Mouse (Mus musculus): ENCODE results near the gene Apobr. TPM values are rescaled to one million over a fixed set of nuclear protein-coding genes. Genes with fewer than 3 reads are reported as not detected.

Apobr gene
- total RNA-seq, 2 experiments from 2014 or later = 0.39 to 1.1 TPM

DNA sequence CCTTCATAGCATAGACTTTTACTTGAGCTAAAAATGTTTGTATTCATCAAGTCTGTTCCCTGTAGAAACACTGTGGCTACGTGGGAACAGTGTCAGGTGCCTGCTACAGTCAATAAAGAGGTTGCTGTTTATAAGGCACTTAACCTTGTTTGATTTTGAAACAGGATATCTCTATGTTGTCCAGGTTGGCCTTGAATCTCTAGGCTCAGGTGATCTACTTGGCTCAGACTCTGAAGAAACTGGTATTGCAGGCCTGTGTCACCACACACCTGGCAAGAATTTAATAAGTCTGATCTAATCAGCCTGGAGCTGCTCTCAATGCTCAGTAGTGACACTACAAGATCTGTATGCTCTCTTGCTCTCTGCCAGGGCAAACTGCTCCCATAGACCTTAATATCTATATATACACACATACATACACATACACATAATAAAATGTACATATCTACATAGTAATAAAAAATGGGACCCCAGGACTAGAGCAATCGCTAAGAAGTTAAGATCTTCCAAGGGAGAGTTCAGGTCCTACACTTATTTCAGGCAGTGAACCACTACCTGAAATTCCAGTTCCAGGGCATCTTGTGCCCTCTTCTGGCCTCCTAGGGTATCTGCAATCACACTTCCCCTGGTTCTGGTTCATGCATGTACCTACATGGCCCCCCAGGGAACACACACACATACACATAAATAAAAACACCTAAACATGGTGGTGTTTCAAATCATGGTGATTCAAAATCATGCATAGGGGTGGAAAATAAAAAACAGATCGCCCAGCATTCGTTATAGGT, 52.2 kb downstream of the Apobr start:
- peak in 1 of 2 experiments; percentile 34 for DNase-seq (ENCODE audit: low spot score in 2 of 2)

Small RNA genes within 50 kb of the gene (microRNA-seq; reads per million reads assigned to microRNA genes)
- 9.6 to 18.8 reads per million in 2 experiments for gene Mir7059

Other genes starting within 250 kb of the Apobr start
- gene Lat, start 215.4 kb upstream of the Apobr start, total RNA-seq (2021) = 1 to 10 TPM in 1 of 2 experiments, under 1 TPM in 1; 0.81 to 1.1 TPM
- 10 to 100 TPM; 79.5 to 82.3 TPM for gene Spns1, start 207.5 kb upstream of the Apobr start, total RNA-seq (2021)
- 1 to 10 TPM; 8.0 to 8.1 TPM for gene Nfatc2ip, start 188.2 kb upstream of the Apobr start, total RNA-seq (2021)
- not detected for gene Cd19, start 170.1 kb upstream of the Apobr start, total RNA-seq (2021)
- 10 to 100 TPM in 1 of 2 experiments, 1 to 10 TPM in 1; 8.9 to 11.5 TPM for gene Rabep2, start 156.2 kb upstream of the Apobr start, total RNA-seq (2021)
- gene Atp2a1, start 121.8 kb upstream of the Apobr start, total RNA-seq (2021) = 1 to 10 TPM in 1 of 2 experiments, under 1 TPM in 1; 0.85 to 2.2 TPM
- 10 to 100 TPM; 65.7 to 68.1 TPM for gene Sh2b1, start 109.5 kb upstream of the Apobr start, total RNA-seq (2021)
- gene Tufm, start 97.6 kb upstream of the Apobr start, total RNA-seq (2021) = 10 to 100 TPM; 79.7 to 88.9 TPM
- gene Atxn2l, start 81.5 kb upstream of the Apobr start, total RNA-seq (2021) = 100 to 1,000 TPM; 122 to 124 TPM
- 100 to 1,000 TPM; 182 to 189 TPM for gene Eif3c, start 18.5 kb upstream of the Apobr start, total RNA-seq (2021)
- 10 to 100 TPM; 24.3 to 28.3 TPM for gene Cln3, start 875 bp downstream of the Apobr start, total RNA-seq (2021)
- gene Il27, start 10.0 kb downstream of the Apobr start, total RNA-seq (2021) = not detected
- gene Nupr1, start 45.9 kb downstream of the Apobr start, total RNA-seq (2021) = 1 to 10 TPM; 4.2 to 4.4 TPM
- gene Sgf29, start 64.4 kb downstream of the Apobr start, total RNA-seq (2021) = 10 to 100 TPM; 31.2 to 32.9 TPM
- gene Sult1a1, start 91.5 kb downstream of the Apobr start, total RNA-seq (2021) = 10 to 100 TPM; 10.7 to 16.5 TPM
- gene Bola2, start 110.5 kb downstream of the Apobr start, total RNA-seq (2021) = 100 to 1,000 TPM; 119 to 129 TPM
- 10 to 100 TPM; 16.2 to 19.8 TPM for gene Slx1b, start 110.8 kb downstream of the Apobr start, total RNA-seq (2021)
- 100 to 1,000 TPM; 131 to 141 TPM for gene Coro1a, start 122.8 kb downstream of the Apobr start, total RNA-seq (2021)
- gene Mapk3, start 174.7 kb downstream of the Apobr start, total RNA-seq (2021) = 100 to 1,000 TPM; 137 to 142 TPM
- 1 to 10 TPM; 2.2 to 2.5 TPM for gene Gdpd3, start 181.4 kb downstream of the Apobr start, total RNA-seq (2021)
- 100 to 1,000 TPM; 195 to 196 TPM for gene Ypel3, start 192.0 kb downstream of the Apobr start, total RNA-seq (2021)
- gene Tbx6, start 196.5 kb downstream of the Apobr start, total RNA-seq (2021) = under 1 TPM; 0.53 to 0.57 TPM
- gene Ppp4c, start 207.6 kb downstream of the Apobr start, total RNA-seq (2021) = 10 to 100 TPM; 49.0 to 51.8 TPM
- gene Fam57b, start 212.7 kb downstream of the Apobr start, total RNA-seq (2021) = 100 to 1,000 TPM; 109 to 112 TPM
- gene 4930451I11Rik, start 246.7 kb downstream of the Apobr start, total RNA-seq (2021) = not detected

All from layer of hippocampus, postnatal 14 days (tissue).